Mouse (Mus musculus): Measurements from ENCODE around the gene Rnf187.
A peak's percentile ranks its signal among the peaks of the same experiment; 100 is the strongest.

Rnf187 gene

DNA sequence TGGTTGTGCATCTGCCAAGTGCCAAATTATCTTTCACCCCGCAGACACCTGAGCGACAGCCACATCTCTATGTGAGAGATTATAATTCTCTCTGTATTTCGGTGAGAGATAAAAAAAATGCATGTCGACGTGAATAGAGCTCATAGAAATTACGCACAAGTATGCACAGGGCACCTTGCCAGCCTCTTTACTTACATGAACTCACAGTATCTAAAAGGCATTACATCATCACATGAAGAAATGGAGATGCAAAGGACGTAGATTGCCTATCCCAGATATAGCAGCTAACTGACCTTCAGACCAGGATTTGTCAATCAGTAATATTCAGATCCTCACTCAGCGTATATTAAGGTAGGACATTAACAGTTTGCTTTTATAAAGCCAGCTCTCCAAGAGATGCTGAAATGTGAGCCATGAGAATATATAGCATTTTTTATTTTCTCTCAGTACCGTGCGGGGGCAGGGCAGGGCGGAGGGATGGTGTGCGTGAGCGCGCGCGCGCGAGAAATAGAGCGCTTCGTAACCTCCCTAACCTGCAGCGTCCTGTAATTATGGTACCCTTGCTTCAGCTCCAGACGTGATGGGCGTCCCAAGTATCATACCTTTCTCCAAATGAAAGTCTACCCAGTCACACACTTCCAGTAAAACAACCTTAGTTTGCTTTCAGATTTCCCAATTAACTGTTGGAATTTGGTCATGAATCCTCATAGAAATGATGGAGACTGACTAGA, 9.2 kb upstream of the Rnf187 start:
- DNase-seq (ENCODE audit: extremely low spot score, low spot score) = no peak

DNA sequence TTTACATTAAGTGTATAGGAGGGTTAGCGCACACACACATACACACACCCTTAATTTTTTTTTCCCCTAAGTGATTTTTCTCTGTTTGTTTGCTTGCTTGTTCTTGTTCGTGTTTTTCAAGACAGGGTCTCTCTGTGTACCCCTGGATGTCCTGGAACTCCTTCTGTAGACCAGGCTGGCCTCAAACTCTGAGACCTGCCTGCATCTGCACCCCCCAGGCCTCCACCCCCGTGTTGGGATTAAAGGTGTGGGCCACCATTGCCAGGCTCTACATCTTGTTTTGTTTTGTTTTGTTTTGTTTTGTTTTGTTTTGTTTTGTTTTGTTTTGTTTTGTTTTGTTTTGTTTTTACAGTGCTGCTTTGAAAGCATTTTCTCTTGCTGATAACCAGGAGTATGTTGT, 8.6 kb upstream of the Rnf187 start:
- no peak for DNase-seq (ENCODE audit: extremely low spot score, low spot score)

DNA sequence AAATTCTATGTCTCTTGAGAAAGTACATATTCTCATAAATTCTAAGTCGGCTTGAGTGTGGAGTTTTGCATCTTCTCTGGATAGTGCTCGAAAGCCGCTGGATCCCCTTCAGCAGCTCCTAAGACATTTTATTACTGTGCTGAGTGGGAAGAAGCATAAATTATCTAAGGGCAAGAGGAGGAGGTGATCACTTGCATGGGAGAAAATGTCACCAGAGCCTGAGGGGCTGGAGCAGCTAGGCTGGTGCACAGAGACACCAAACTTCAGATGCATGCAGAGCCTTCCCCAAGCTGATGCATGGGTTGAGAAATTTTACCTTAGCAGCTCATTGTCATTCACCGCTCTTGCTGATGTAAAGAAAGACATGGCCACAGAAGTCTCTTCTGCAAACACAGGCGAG, 5.4 kb upstream of the Rnf187 start:
- DNase-seq (ENCODE audit: extremely low spot score, low spot score) = no peak

DNA sequence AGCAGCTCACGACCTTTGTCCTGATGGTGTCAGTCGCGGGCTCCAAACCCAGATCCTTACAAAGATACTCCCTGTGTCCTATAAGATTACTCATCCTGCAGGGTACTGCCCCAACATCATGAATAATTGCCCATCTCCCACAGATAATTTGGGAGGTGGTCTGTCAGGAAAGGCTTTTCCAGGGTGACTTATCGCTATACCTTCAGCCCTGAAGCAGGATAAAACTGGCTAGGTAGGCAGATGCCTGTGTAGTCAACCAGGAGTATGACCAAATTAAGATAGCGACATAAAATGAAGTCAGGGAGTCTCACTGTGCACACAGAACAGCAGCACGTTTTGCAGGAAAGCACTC, 348 bp upstream of the Rnf187 start:
- DNase-seq (ENCODE audit: extremely low spot score, low spot score) = no peak

DNA sequence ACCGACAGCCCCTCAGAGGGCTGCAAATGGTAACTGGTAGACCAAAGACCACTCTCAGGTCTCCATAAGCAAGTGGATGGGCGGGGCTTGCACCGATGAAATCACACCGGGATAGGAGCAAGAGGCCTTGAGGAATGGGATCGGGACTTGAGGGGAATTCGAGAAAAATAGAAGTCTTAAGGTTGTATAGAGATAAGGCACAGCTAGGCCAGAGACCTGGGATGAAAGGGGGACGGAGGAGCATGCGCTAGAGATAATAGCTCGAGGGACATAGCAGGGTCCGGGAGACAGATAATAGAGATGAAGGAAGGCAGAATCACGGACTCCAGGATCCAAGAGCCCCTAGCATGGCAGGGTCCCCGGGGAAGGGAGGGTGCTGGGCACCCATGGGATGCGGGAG, 807 bp downstream of the Rnf187 start:
- peak; percentile 44 for DNase-seq (ENCODE audit: extremely low spot score, low spot score)

DNA sequence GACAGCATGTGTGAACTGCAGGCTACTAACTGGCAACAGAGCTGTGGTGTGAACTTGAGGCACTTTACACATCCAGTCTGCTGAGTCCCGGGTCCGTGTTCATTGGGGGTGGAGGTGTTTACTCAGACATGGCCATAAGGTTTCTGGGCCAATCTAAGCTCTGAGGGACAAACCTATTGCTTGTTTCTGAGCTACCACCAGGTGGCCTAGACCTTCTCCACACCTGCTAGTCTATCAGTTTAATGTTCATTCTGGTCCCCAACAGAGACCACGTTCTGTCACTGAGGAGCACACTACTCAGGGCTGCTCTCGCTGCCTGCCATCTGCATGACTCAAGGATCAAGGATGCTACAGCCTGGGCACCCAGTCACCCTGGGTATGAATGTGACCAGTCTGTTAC, 7.1 kb downstream of the Rnf187 start:
- no peak for DNase-seq (ENCODE audit: extremely low spot score, low spot score)

DNA sequence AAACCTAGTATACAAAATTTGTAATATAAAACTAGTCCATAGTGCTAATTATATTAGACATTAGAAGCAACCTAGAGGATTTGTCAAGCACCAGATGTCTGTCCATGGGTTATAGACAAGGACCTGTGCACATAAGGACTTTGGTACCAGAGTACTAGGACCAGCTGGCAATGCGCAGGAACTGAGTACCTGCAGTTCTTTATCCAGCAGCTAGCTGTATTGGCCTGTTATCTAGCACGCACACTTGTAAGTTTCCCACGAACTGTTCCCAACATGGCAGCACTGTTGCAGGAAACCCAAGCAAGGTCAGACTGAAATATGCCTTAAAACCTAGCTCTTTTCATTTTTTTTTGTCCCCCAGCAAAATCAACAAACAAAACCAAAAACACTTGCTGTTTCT, 8.5 kb downstream of the Rnf187 start:
- no peak for DNase-seq (ENCODE audit: extremely low spot score, low spot score)

DNA sequence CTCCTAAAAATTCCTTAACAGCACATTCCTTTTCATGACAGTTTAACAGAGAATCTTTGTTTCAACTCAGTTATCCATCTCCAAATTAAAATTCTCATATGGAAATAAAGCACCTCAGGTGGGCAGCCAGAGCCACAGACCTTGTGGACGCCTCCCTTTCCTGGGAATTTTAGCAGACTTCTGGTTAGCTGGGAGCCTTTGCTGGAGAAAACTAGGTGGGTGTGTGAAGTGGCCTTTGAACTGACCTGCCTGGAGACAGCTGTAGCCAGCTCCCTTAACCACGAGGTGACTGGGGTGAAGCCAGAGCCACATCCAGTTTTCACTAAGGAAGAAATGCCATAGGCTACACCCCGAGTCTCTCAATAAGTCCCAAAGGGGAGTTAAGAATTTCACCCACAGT, 9.1 kb downstream of the Rnf187 start:
- DNase-seq (ENCODE audit: extremely low spot score, low spot score) = no peak

DNA sequence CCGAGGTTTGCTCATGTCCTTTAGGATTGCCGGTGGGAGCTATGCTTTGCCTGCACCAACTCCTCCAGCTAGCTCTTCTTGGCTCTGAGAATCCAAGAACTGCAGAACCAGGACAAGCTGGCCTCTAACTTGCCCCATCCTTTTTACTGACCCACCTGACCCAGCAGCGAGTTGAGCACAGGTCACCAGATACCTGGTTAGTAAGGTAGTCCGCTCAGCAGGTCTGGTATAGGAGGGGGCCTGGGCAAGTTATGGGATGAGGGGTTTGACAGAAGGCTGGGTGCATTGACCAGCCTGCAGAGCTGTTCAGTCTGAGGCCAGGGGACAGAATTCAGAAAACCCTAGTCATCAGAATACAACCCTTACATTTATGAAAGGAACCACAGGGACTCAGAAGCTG, 9.7 kb downstream of the Rnf187 start:
- no peak for DNase-seq (ENCODE audit: extremely low spot score, low spot score)

DNA sequence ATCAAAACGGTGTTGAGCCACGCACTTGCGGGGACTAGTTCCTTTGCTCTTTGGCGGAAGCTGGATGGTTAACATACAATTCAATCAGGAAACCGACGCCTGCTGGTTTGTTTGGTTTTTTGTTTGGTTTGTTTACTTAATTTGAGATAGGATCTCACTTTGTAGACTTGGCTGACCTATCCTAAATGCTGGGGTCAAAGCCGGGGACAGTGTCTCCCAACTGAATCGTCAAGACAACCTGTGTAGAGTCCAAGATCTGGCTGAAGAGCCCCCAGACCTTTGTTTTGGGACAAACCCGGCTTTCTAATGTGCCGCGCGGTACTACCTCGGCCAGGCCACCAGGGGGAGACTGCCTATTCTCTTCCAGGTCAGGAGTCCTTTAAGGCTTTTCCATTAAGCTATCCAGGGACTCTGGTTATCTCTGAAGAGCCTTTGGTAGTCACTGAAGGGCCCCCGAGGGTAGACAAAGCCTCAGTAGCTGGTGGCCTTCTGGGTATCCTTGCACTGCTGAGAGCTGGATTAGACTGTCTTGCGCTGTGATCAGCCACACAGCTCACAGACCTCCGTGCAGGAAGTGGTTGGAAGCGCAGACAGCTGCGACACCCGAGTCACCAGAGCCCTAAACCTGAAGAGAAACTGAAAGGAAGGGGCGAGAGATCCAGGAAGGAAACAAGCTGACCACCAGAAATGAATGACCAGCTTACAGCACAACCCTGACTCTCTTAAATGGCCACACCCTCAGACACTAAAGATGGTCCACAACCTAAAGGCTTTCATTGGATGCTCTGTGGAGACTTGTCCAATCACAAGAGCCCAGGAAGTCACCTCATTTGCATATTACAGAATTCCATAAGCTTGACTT, 10.7 kb downstream of the Rnf187 start:
- DNase-seq (ENCODE audit: extremely low spot score, low spot score) = peak; percentile 83

DNA sequence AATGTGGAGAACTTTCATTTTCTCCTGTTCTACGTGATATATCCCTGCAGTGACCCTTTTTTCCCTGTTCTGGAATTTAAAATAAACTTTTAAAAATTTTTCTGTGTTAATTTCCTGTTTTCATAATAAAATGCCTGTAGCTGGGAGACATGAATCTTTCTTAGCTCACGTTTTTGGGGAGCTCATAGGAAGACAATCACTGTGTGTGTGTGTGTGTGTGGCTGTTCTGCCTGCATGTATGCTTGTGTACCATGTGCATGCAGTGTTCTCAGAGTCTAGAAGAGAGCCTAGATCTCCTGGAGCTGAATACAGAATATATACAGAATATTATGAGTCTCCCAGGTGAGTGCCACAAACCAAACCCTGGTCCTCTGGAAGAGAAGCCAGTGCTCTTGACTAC, 11.7 kb downstream of the Rnf187 start:
- DNase-seq (ENCODE audit: extremely low spot score, low spot score) = no peak

DNA sequence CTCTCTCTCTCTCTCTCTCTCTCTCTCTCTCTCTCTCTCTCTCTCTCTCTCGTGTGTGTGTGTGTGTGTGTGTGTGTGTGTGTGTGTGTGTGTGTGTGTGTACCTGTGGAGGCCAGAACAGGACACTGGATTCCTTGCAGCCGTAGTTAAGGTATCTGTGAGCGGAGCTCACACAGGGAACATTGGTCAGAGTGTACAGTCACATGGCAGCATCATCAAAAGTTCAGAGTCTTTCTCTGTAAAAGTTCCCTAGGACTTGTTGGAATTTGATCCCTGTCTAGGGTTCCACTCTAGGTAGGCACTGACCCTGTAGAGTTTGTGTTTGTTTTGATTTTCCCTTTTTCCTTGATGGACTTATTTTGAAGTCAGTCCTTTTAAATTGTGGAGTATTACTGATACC, 12.1 kb downstream of the Rnf187 start:
- DNase-seq (ENCODE audit: extremely low spot score, low spot score) = no peak

DNA sequence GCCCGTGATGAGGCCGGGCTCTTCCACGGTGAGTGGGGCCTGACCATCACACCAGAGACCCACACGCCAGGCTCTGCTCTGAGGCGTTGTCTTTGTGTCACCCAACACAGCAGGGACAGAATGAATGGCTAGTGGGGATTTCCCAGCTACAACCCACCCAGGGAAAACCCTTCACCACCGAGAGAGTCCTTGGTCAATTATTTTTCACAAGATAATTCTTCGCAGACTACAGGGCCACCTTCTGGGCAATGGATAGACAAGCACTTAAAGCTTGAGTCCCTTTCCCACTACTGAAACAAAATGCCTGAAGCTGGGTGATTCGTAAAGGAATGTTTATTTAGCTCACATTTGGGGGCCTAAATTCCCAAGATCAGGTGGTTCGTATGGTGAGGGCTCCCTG, 16.3 kb downstream of the Rnf187 start:
- DNase-seq (ENCODE audit: extremely low spot score, low spot score) = no peak

DNA sequence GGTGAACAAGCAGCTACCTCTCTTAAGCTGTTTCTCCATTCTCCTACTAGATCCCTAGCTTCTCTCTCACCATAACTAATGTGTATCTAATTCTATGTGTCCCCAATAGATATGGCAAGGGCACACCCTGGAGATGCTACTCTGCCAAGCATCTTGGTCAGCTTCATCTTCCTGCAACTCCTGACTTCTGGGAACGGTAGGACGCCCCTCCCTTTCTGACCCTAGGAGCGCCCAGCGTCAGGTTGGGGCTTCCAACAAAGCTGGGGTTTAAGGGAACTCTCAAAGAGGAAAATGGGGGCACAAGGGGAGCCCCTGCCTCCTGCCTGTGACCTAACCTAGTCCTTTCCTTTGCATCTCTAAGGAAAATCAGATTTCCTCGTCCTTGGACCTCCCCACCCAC, 20.0 kb downstream of the Rnf187 start:
- no peak for DNase-seq (ENCODE audit: extremely low spot score, low spot score)

DNA sequence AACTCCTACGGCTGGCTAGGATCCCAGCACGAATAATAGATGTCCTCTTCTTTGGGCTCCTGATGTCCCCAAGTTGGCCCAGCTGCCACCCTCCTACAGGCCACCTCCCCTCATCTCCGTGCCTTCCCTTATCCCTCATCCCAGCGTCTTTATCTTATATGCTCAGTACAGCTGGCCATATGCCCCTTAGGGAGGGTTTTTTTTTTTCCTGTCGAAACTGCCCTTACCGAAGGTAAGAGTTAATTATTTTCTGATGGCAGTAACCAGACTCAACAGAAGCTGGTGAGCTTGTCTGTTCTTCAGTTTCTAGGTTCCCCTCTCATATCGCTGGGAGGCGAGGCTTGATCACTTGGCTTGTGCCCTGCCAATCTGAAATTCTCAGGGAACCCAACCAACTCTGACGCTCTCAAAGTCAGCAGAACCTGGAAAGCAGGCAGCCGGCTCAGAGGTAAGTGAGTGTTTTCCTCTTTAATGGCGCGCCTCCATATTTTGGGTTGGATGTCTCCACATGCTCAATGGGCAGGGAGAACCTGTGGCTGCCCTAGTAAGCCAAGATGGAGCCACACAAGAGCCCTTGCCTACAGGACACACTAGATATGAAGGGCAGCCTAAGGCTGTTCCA, 20.9 kb downstream of the Rnf187 start, which contains the start of gene Btnl10:
Gene Btnl10, plus strand, starts transcription at position 164 of the 622 bp plus-strand sequence.
- DNase-seq (ENCODE audit: extremely low spot score, low spot score) = no peak

DNA sequence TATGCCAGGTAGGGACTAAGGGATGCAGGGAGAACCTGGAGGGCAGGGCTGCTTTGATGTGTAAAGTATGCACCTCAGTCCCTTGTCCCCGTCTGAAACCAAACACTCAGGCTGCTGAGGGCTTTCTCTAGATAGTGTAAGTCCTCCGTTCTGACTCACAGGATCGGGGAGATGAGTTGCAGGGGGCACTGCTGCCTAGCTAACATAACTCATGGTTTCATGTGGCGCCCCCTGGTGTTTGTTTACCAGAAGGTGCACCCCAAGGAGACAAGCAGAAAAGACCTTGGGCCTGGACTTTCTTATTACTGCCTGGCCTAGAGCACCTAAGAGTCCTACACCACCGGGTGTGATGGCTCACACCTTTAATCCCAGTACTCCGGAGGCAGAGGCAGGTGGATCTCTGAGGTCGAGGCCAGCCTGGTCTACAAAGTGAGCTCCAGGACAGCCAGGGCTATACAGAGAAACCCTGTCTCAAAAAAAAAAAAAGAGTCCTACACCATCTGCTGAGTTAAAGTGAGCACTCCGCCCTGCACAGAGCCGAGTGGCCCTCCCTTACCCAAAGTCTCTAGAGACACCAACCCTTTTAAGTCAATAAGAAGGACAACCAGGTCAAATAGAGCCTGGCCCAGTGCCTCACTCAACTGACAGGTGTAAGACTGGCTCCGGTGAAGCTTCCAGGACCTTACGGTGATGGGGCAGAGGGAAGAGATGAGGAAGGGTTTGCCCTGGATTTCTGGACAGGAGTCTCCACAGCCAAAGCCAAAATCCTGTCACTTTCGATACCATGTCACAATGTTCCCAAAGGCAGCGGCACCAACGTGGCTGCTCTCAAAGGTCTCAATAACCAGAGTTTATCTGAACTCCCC, 21.6 kb downstream of the Rnf187 start:
- DNase-seq (ENCODE audit: extremely low spot score, low spot score) = peak; percentile 38

DNA sequence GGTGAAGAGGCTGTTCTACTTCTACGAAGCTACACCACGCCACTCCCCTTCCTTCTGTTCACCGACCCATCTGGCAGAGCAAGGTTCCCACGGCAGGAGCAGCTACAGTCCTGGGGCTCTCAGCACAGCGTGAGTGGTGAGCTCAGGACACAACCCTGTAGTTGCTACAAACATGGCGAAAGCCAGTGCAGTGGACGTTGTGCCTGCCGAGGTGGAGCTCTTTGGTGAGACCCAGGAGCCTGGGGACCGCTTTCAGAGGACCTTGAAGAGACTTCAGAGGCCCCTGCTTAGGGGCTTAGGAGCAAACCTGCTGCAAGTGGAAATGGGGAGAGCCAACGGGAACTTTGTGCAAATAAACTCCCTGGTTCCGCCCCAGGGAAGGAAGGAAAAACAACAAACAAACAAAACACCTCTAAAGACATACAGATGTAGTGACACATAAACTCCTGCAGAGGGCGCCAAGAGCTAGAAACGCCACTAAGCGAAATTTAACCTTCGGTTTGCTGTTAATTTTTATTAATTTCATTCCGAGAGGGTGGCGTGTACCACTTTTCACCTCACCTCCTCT, 24.2 kb downstream of the Rnf187 start:
- peak; percentile 54 for DNase-seq (ENCODE audit: extremely low spot score, low spot score)

DNA sequence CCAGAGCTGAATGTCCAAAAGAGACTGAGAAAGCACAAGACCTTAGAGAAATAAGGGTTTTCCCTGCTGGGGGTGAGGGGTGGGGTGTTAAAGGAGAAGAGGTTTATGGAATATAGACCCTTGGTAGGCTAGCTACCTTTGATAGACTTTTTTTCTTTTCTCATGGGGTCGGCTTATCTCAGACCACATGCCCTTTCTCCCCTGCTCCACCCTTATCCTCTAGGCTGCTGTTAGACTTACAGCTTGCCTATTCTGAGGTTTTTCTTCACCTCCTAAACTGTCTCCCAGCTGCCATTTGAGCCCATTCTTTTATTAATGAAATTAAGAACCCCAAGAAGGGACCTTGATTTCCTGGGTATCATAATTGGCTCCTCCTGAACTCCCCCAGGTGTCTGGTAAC, 24.9 kb downstream of the Rnf187 start:
- no peak for DNase-seq (ENCODE audit: extremely low spot score, low spot score)

DNA sequence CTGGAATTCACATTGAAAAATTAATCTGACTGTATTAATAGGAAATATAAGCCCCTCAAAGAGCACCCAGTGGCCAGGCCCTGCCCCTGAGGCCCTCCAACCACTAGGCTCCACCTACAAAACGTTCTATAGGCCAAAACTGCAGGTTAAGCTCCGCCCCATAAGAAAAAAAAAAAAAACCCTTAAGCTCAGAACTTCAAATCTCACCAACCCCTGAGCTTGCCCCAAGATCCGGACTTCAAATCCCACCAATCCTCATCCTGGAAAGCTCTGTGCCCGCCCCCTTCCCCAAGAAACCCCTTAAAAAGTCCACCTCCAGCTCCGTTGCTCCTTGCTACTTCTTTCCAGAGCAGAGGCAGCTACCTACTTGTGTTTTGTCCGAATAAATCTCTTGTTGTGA, 33.9 kb downstream of the Rnf187 start:
- DNase-seq (ENCODE audit: extremely low spot score, low spot score) = no peak

DNA sequence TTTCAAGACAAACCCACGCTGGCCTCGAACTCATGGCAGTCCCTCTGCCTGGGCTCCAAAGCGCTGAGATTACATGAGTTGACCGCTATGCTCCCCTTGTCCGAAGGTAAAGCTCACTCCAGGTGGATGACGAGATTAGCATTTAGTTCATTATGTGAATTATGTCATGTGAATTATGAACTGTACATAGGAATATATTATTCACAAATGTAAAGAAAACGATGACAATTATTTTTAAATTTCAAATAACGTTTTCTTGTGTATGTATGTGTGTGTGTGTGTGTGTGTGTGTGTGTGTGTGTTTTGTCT, 34.4 kb downstream of the Rnf187 start:
- no peak for DNase-seq (ENCODE audit: extremely low spot score, low spot score)
